Mouse (Mus musculus) small intestine, adult 2 months (tissue): ENCODE data around the gene Med13l. TPM values are rescaled to one million over a fixed set of nuclear protein-coding genes. Genes with fewer than 3 reads are reported as not detected.
A peak's percentile ranks its signal among the peaks of the same experiment; 100 is the strongest.

Experiments
- H3K27ac ChIP-seq: fragments of 200-500 bp; 2 replicates; pipeline ENCODE4 v1.5.1; 2012; ENCODE audit warnings: low read depth, low read length, control low read depth, inconsistent platforms; ENCODE audit not compliant: insufficient read depth
- H3K27me3 ChIP-seq: fragments of 200-500 bp; 2 replicates; pipeline ENCODE4 v1.6.1; 2012; ENCODE audit warnings: mild to moderate bottlenecking, moderate library complexity, low read length, inconsistent platforms; ENCODE audit not compliant: control insufficient read depth, insufficient read depth
- H3K36me3 ChIP-seq: fragments of 200-500 bp; 2 replicates; pipeline ENCODE4 v1.6.1; 2012; ENCODE audit warnings: mild to moderate bottlenecking, low read length, control low read depth, inconsistent platforms; ENCODE audit not compliant: control insufficient read depth, insufficient read depth
- H3K4me1 ChIP-seq: fragments of 200-500 bp; 2 replicates; pipeline ENCODE4 v1.6.1; 2012; ENCODE audit warnings: low read length, inconsistent platforms, mixed read lengths; ENCODE audit not compliant: control insufficient read depth, insufficient read depth, insufficient read length
- H3K4me3 ChIP-seq: fragments of 200-500 bp; 2 replicates; pipeline ENCODE4 v1.5.1; 2012; ENCODE audit warnings: low read depth, mild to moderate bottlenecking, control low read depth, inconsistent platforms, low read length, moderate library complexity
- CTCF ChIP-seq: fragments of 200-500 bp; IDR thresholded peaks from 2 replicates; pipeline ENCODE4 v1.5.1; 2012; ENCODE audit warnings: low read depth, mild to moderate bottlenecking, control low read depth, inconsistent platforms, low read length, moderate library complexity, mixed read lengths; ENCODE audit not compliant: insufficient replicate concordance, insufficient read length; ENCODE audit errors: extremely low read depth
- POLR2A ChIP-seq: fragments of 200-500 bp; IDR thresholded peaks from 2 replicates; pipeline ENCODE4 v1.6.1; 2012; ENCODE audit warnings: low read depth, mild to moderate bottlenecking, control low read depth, inconsistent platforms, low read length, moderate library complexity
- WGBS: fragments of 180-500 bp; shearing (Covaris S2); methylation state at CpG from one replicate; pipeline ENCODE4 v1.1.7; 2018; 5-methylcytosine and 5-hydroxymethylcytosine counted together
- polyA plus RNA-seq: library from polyadenylated mRNA; depleted of rRNA; stranded (reverse); fragments of >200 nt; gene quantifications from 2 replicates; pipeline ENCODE4 v1.2.3, GENCODE M21; 2012

Med13l gene
- polyA plus RNA-seq, 1 experiment, result 13.6 TPM

DNA sequence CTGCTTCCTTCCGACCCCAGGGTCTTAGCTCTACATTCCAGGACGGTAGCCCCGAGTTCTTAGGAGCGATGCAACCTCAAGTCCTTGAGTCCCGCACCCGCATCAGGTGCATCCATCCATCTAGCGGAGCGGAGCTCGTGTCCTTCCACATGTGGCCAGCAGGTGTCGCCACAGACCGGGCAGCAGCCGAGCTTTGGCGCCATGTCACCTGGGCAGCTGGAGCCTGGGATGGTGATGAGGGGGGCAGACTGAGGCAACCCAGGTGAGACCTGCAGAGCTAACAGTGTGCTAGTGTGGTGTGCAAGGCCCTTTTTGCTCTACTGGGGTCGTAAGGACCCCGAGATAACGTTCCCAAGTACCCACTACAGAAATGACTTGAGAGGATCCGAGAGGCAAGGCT, 221.1 kb downstream of the Med13l start:
- no peak overlapping the region for H3K27ac ChIP-seq
- no peaks in the 10 kb centered on the region for H3K27me3 ChIP-seq
- H3K4me1 ChIP-seq, result no peaks in the 10 kb centered on the region
- no peaks in the 10 kb centered on the region for H3K36me3 ChIP-seq
- TF ChIP-seq POLR2A, result no peak
- peak; percentile 95 for TF ChIP-seq CTCF
- WGBS, result 11% methylated on average over 17 of the region's 17 CpGs
- no peak overlapping the region for H3K4me3 ChIP-seq

DNA sequence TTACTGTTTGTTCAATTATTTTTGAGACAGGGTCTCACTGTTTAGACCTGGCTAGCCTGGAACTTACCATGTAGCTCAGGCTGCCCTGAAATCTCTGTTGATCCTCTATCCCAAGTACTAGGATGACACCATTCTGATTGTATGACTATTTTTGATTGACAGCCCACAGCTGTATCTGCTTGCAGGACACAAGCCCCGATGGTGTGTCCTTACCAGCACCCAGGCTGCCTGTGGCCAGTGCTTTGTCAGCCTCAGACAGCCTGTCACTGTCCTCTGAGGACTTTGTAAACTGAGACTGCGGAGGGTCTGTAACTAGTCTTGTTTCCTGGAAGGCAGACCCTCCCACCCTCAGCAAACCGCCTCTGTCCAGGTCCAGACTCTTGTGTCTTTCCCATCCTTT, 221.7 kb downstream of the Med13l start:
- no peak overlapping the region for H3K4me3 ChIP-seq
- H3K27ac ChIP-seq, result no peak overlapping the region
- H3K4me1 ChIP-seq, result no peaks in the 10 kb centered on the region
- no peaks in the 10 kb centered on the region for H3K27me3 ChIP-seq
- no peak for TF ChIP-seq CTCF
- no peak for TF ChIP-seq POLR2A
- 79% methylated on average over 3 of the region's 3 CpGs for WGBS
- no peaks in the 10 kb centered on the region for H3K36me3 ChIP-seq

DNA sequence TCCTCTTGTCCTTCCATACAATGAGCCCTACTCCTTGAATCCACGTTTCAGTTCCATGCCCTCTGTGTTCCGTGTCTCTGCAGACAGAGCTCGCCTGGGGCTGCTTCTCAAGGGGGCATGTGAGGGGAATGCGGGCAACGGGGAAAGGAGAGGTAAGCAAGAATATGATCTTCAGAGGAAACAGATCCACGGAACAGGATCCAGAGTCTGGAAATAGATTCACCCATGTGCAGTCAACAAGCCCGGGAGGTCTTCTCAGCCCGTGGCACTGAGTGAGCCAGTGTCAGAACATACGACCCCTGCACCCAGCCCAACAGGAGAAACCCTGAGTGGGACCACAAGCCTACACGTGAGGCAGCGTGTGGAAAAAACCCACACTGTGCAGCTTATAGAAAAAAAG, 228.7 kb downstream of the Med13l start:
- WGBS, result 85% methylated on average over 11 of the region's 11 CpGs
- TF ChIP-seq POLR2A (no peak), CTCF (no peak)
- Histone ChIP-seq H3K4me1 (no peaks in the 10 kb centered on the region), H3K4me3 (no peak overlapping the region), H3K36me3 (no peaks in the 10 kb centered on the region), H3K27me3 (no peaks in the 10 kb centered on the region), H3K27ac (no peak overlapping the region)

DNA sequence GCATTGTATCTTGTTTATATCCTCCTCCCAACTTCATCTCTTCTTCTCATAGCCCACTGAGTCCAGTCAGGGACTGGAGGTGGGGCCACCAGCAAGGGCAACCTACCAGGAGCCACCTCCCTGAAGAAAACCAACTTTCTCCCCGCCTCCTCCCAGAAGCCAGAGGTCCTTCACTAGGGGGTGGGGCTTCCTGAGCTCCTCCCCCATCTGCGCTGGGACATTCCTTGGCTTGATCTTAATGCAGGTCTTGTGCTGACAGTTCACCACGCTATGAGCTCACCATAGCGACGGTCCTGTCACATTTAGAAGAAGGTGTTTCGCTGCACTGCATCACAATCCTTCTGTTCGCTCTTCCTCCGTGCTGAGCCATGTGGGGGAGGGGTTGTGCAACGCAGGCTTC, 229.3 kb downstream of the Med13l start:
- Histone ChIP-seq H3K27ac (no peak overlapping the region), H3K36me3 (no peaks in the 10 kb centered on the region), H3K4me1 (no peaks in the 10 kb centered on the region), H3K27me3 (no peaks in the 10 kb centered on the region), H3K4me3 (no peak overlapping the region)
- 75% methylated on average over 9 of the region's 9 CpGs for WGBS
- TF ChIP-seq CTCF, result no peak
- no peak for TF ChIP-seq POLR2A

DNA sequence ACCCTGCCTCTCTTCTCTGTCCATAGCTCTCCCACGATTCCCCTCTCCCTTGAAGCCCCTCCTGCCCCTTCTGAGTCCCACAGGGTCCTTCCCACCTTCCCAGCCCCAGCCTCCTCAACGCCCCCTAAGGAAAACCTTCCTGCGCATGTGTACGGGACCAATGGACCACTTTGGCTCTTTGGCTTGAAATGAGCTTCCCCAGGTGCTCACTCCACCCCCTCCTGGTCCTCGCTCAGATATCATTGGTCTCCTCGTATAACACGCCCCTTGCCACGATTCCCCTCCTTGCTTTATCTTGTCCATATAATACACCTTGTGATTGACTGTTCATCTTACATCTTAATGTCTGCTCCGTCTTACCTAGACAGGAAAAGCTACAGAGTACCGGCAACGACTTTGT, 237.3 kb downstream of the Med13l start:
- Histone ChIP-seq H3K27ac (no peak overlapping the region), H3K36me3 (no peaks in the 10 kb centered on the region), H3K4me3 (no peak overlapping the region), H3K27me3 (no peaks in the 10 kb centered on the region), H3K4me1 (no peaks in the 10 kb centered on the region)
- WGBS, result 88% methylated on average over 11 of the region's 11 CpGs
- TF ChIP-seq POLR2A (no peak), CTCF (no peak)

DNA sequence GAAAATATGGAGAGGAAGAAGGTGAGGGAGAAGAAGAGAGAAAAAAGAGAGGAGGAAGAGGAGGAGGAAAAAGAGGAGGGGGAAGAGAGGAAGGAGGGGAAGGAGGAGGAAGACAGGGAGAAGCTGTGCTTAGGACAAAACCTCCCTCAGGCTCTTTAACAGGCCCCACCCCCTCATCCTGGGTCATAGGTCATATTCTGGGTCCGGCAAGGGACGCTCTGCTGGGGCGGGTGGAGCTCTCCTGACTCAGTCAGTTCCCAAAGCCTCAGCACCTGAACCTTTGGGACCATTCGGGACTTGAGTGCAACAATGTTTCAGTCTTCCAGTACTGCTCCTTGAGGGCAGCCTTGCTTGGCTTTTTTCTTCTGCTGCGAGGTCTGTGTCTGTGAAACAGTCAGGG, 241.1 kb downstream of the Med13l start:
- H3K4me3 ChIP-seq, result no peak overlapping the region
- TF ChIP-seq POLR2A, result no peak
- TF ChIP-seq CTCF, result no peak
- no peaks in the 10 kb centered on the region for H3K36me3 ChIP-seq
- 33% methylated on average over 5 of the region's 5 CpGs for WGBS
- no peaks in the 10 kb centered on the region for H3K4me1 ChIP-seq
- H3K27ac ChIP-seq, result no peak overlapping the region
- no peaks in the 10 kb centered on the region for H3K27me3 ChIP-seq

DNA sequence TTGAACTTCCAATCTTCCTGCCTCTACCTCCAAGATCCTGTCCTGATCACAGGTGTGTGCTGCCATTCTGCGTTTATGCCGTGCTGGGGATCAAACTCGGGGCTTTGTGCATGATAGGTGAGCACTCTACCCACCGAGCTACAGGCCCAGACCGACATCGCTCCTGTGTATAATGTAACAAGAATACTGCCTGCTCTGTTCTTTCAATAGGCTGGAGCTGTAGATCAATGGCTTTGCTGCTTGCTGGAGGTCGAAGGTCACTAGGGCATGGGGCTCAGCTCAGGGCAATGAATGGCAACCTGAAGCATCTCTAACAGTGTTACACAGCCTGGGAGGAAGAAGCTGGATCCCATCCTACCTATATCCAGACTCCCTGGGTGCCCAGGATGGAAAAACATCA, 241.6 kb downstream of the Med13l start:
- 74% methylated on average over 7 of the region's 7 CpGs for WGBS
- no peak for TF ChIP-seq CTCF
- no peak for TF ChIP-seq POLR2A
- Histone ChIP-seq H3K36me3 (no peaks in the 10 kb centered on the region), H3K4me1 (no peaks in the 10 kb centered on the region), H3K27ac (no peak overlapping the region), H3K27me3 (no peaks in the 10 kb centered on the region), H3K4me3 (no peak overlapping the region)

DNA sequence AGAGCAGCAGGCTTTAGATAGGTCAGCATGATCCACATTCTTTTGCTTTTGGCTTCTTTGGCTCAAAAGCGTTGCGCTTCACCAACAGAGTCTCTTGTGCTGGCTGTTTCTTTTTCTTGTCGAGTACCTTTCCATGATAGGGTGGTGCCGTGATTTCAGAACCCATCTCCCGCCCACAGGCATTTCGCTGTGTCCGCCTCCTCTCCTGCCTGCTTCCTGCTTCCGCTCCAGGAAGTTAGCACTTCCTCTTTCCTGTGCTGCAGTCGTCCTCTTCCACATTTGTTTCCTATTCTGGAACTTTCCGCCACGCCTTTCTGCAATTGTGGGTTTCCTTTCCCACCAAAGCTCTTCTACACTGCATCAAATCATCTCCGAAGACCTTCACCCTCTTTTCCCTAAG, 248.5 kb downstream of the Med13l start:
- no peaks in the 10 kb centered on the region for H3K27me3 ChIP-seq
- no peaks in the 10 kb centered on the region for H3K36me3 ChIP-seq
- no peak for TF ChIP-seq POLR2A
- no peak for TF ChIP-seq CTCF
- 75% methylated on average over 12 of the region's 12 CpGs for WGBS
- H3K27ac ChIP-seq, result no peak overlapping the region
- H3K4me3 ChIP-seq, result no peak overlapping the region
- H3K4me1 ChIP-seq, result peaks cover 2% of the 10 kb centered on the region; the same call in 1 of the 2 replicates

DNA sequence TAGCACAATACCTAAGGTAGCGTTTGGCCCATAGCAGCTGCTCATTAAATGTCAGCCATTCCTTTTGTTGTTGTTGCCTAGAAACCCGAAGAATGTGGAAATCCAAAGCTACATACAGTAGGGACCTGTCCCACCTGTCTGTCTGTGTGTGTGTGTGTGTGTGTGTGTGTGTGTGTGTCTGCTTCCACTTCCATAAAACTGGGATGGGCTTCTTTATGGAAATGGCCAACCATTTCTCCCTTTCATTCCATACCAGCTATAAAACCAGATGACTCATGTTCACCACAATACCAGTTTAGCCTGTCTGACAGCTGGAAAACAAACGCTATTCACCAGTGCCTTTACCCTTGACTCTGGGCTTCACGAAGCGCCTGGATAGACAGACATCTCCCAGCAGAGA, 249.1 kb downstream of the Med13l start:
- H3K4me3 ChIP-seq, result no peak overlapping the region
- H3K36me3 ChIP-seq, result no peaks in the 10 kb centered on the region
- H3K27ac ChIP-seq, result no peak overlapping the region
- WGBS, result 31% methylated on average over 5 of the region's 5 CpGs
- TF ChIP-seq POLR2A (no peak), CTCF (no peak)
- H3K27me3 ChIP-seq, result no peaks in the 10 kb centered on the region
- peaks cover 2% of the 10 kb centered on the region; the same call in 1 of the 2 replicates for H3K4me1 ChIP-seq
